Mouse (Mus musculus): ENCODE results near the gene Kynu. TPM values are rescaled to one million over a fixed set of nuclear protein-coding genes. Genes with fewer than 3 reads are reported as not detected.

The Kynu gene
- polyA plus RNA-seq, 1 experiment from 2014 or later: 1.6 TPM

DNA sequence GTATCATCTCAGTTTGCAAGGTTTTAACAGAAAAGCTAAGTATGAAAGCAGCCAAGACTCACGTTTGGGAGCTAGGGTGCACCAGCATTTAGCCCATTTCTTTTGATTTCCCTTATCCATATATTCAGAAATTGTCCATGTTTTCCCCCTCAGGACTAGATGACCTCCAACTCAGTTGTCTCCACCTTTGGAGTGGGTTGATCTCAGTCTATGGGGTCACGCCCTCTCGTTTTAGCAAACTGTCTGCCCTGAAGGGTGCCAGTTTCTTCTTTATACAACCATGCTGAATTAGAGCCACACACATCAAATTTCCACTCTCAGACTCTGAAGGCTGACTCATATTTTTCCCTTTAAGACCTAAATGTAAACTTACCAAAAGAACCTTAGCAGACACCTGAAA is 119.0 kb downstream of the Kynu start:
- Histone ChIP-seq H3K27me3 (replicated peaks; ENCODE audit: control insufficient read depth, insufficient read depth, low read length) (no peaks in the 10 kb centered on the region), H3K36me3 (ENCODE audit: control insufficient read depth, insufficient read depth) (no peaks in the 10 kb centered on the region), H3K4me2 (replicated peaks; ENCODE audit: low read depth) (no peak overlapping the region), H3K4me1 (replicated peaks; ENCODE audit: control insufficient read depth, insufficient read depth, low read length) (no peaks in the 10 kb centered on the region), H3K9me3 (ENCODE audit: control insufficient read depth) (no peaks in the 10 kb centered on the region), H3K9ac (ENCODE audit: low read depth, low read length) (no peak overlapping the region), H3K4me3 (ENCODE audit: low read depth, low read length) (no peak overlapping the region), H3K27ac (ENCODE audit: low read depth, low read length) (no peak overlapping the region)
- 53% methylated on average over 3 of the region's 3 CpGs for WGBS
- no peak for ATAC-seq
- no peak for TF ChIP-seq CTCF (IDR thresholded peaks at IDR 0.05; ENCODE audit: low read depth)

DNA sequence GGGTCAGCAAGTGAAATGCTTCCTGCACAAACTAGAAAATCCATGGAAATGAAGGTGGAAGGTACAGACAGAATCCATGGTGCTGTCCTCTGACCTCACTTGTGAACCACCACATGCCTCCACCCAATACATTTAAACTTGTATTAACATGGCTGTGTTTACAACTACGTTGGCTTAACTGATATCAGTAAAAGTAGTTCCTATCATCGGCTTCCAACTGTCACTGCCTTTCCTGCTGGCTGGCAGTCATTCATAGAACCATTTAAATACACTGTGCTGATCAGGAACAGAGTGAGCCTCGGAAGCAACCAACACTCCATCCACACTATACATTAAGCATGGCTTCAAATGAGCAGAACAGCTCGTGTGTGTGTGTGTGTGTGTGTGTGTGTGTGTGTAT is 120.1 kb downstream of the Kynu start:
- Histone ChIP-seq H3K9ac (ENCODE audit: low read depth, low read length) (no peak overlapping the region), H3K27me3 (replicated peaks; ENCODE audit: control insufficient read depth, insufficient read depth, low read length) (no peaks in the 10 kb centered on the region), H3K4me3 (ENCODE audit: low read depth, low read length) (no peak overlapping the region), H3K9me3 (ENCODE audit: control insufficient read depth) (no peaks in the 10 kb centered on the region), H3K4me1 (replicated peaks; ENCODE audit: control insufficient read depth, insufficient read depth, low read length) (no peaks in the 10 kb centered on the region), H3K36me3 (ENCODE audit: control insufficient read depth, insufficient read depth) (no peaks in the 10 kb centered on the region), H3K4me2 (replicated peaks; ENCODE audit: low read depth) (no peak overlapping the region), H3K27ac (ENCODE audit: low read depth, low read length) (no peak overlapping the region)
- no peak for ATAC-seq
- no peak for TF ChIP-seq CTCF (IDR thresholded peaks at IDR 0.05; ENCODE audit: low read depth)
- 80% methylated on average over 4 of the region's 4 CpGs for WGBS

DNA sequence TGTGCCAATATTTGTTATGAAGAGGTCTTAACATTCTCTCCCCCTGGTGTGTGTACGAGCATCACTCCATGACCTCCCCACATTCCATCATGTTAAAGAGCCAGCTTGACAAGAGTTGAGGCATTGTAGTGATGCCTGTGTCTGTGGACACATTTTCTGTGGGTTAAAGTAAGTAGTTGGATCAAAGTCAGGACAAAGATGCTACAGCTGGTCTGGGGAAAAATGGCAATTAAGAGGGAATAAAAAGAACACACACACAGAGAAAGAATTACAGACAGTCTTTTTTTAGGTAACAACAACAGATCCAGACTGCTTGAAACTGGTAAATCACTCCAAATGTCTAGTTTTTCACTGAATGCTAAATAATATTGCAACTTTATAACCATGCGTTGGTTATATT is 135.3 kb downstream of the Kynu start:
- TF ChIP-seq CTCF (IDR thresholded peaks at IDR 0.05; ENCODE audit: low read depth): no peak
- no peaks in the 10 kb centered on the region for H3K4me1 ChIP-seq (replicated peaks; ENCODE audit: control insufficient read depth, insufficient read depth, low read length)
- no peak overlapping the region for H3K4me3 ChIP-seq (ENCODE audit: low read depth, low read length)
- no peaks in the 10 kb centered on the region for H3K9me3 ChIP-seq (ENCODE audit: control insufficient read depth)
- H3K27me3 ChIP-seq (replicated peaks; ENCODE audit: control insufficient read depth, insufficient read depth, low read length): no peaks in the 10 kb centered on the region
- no peak overlapping the region for H3K27ac ChIP-seq (ENCODE audit: low read depth, low read length)
- ATAC-seq: no peak
- WGBS: 80% methylated on average over 2 of the region's 2 CpGs
- H3K36me3 ChIP-seq (ENCODE audit: control insufficient read depth, insufficient read depth): no peaks in the 10 kb centered on the region
- no peak overlapping the region for H3K9ac ChIP-seq (ENCODE audit: low read depth, low read length)
- H3K4me2 ChIP-seq (replicated peaks; ENCODE audit: low read depth): no peak overlapping the region

DNA sequence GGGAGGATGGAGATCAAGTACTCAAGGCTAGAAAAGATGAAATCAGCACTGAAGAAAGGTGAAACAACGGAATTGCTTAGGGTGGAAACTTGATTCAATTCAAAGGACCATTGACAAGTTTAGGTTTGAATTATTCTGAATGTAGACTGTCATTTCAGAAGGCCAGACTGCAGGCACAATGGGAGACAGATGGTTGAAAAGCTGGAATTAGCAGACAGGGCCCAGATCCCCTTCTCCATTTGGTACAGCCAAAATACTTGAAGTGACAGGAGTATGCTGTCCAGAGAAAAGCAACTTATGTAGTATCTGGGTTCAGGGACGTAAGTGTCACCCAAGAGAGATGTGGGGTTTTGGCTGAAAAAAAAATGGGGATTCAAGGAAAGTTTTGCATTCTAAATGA is 136.2 kb downstream of the Kynu start:
- no peaks in the 10 kb centered on the region for H3K9me3 ChIP-seq (ENCODE audit: control insufficient read depth)
- no peak overlapping the region for H3K27ac ChIP-seq (ENCODE audit: low read depth, low read length)
- ATAC-seq: no peak
- H3K4me2 ChIP-seq (replicated peaks; ENCODE audit: low read depth): no peak overlapping the region
- no peaks in the 10 kb centered on the region for H3K4me1 ChIP-seq (replicated peaks; ENCODE audit: control insufficient read depth, insufficient read depth, low read length)
- no peak for TF ChIP-seq CTCF (IDR thresholded peaks at IDR 0.05; ENCODE audit: low read depth)
- no peaks in the 10 kb centered on the region for H3K27me3 ChIP-seq (replicated peaks; ENCODE audit: control insufficient read depth, insufficient read depth, low read length)
- no peak overlapping the region for H3K9ac ChIP-seq (ENCODE audit: low read depth, low read length)
- 80% methylated on average over 2 of the region's 2 CpGs for WGBS
- H3K4me3 ChIP-seq (ENCODE audit: low read depth, low read length): no peak overlapping the region
- no peaks in the 10 kb centered on the region for H3K36me3 ChIP-seq (ENCODE audit: control insufficient read depth, insufficient read depth)

DNA sequence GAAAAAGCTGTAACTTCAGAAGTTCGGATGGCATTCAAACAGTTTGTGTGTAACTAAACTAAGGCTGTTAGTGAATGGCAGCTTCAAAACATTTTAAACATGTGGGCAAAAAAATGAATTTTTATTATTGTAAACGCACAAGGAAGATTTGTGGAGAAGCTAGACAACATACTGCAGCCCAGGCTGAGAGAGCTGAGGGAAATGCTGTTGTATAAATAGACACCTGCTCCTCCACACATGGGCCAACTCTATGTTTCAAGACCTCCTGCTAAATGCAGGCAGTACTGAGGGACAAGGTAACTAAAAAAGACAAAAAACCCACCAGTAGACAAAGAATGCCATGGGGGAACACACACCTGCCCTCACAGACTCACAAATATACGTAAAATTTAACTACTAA is 140.5 kb downstream of the Kynu start:
- H3K36me3 ChIP-seq (ENCODE audit: control insufficient read depth, insufficient read depth): no peaks in the 10 kb centered on the region
- H3K4me3 ChIP-seq (ENCODE audit: low read depth, low read length): no peak overlapping the region
- TF ChIP-seq CTCF (IDR thresholded peaks at IDR 0.05; ENCODE audit: low read depth): no peak
- H3K27me3 ChIP-seq (replicated peaks; ENCODE audit: control insufficient read depth, insufficient read depth, low read length): no peaks in the 10 kb centered on the region
- 88% methylated on average over 3 of the region's 3 CpGs for WGBS
- no peak overlapping the region for H3K4me2 ChIP-seq (replicated peaks; ENCODE audit: low read depth)
- H3K4me1 ChIP-seq (replicated peaks; ENCODE audit: control insufficient read depth, insufficient read depth, low read length): no peaks in the 10 kb centered on the region
- no peak overlapping the region for H3K9ac ChIP-seq (ENCODE audit: low read depth, low read length)
- H3K9me3 ChIP-seq (ENCODE audit: control insufficient read depth): no peaks in the 10 kb centered on the region
- no peak overlapping the region for H3K27ac ChIP-seq (ENCODE audit: low read depth, low read length)
- ATAC-seq: no peak

DNA sequence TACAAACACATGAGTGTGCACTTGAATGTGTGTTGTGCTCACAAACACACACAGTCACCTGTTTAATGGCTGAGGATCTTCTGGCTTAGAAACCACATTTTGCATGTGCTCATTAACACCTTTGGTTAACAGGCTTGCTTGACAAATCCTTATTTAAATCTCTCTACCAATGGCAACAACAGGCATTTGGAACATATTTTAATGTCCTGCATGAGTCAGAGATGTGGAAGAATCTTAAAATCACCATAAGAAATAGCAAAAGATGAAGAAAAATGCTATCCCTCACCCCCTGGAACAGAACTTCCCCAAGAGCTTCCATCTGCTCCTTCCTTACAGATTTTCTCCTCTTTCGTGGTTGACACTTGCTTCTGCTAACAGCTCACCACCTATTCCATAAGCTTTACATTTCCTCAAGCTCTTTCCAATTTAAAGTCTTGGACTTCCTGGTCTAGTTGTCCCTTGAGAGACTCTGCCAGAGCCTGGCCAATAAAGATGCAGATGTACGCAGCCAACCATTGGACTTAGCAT is 157.5 kb downstream of the Kynu start:
- no peak for TF ChIP-seq CTCF (IDR thresholded peaks at IDR 0.05; ENCODE audit: low read depth)
- no peak overlapping the region for H3K4me2 ChIP-seq (replicated peaks; ENCODE audit: low read depth)
- no peak overlapping the region for H3K27ac ChIP-seq (ENCODE audit: low read depth, low read length)
- H3K36me3 ChIP-seq (ENCODE audit: control insufficient read depth, insufficient read depth): no peaks in the 10 kb centered on the region
- H3K9ac ChIP-seq (ENCODE audit: low read depth, low read length): no peak overlapping the region
- WGBS: 91% methylated on average over 2 of the region's 2 CpGs
- no peak overlapping the region for H3K4me3 ChIP-seq (ENCODE audit: low read depth, low read length)
- no peaks in the 10 kb centered on the region for H3K4me1 ChIP-seq (replicated peaks; ENCODE audit: control insufficient read depth, insufficient read depth, low read length)
- no peak for ATAC-seq
- H3K27me3 ChIP-seq (replicated peaks; ENCODE audit: control insufficient read depth, insufficient read depth, low read length): no peaks in the 10 kb centered on the region
- H3K9me3 ChIP-seq (ENCODE audit: control insufficient read depth): no peaks in the 10 kb centered on the region
